Mouse (Mus musculus) frontal cortex, postnatal 14 days (tissue): ENCODE measurements at regions not wholly inside any gene's neighbourhood (a gene's known extent, or its start where the extent isn't known, plus 50 kb on each side); places are given as distances from the start of the nearest gene placed in this dataset.

ENCODE experiments used
- DNase-seq, 2 experiments: peaks; one replicate each; pipeline ENCODE4 v3.0.0; 2022; ENCODE audit warnings: low spot score in 2 of 2

GRCm38 (mm10) chr13:78717686-78718431, 518.3 kb upstream of the Nr2f1 start:
- DNase-seq = no peak

- no peak for DNase-seq
Observed at GRCm38 (mm10) chr13:78717159-78717558, 517.6 kb upstream of the Nr2f1 start.

- no peak for DNase-seq
Observed at GRCm38 (mm10) chr13:78704693-78705092, 505.1 kb upstream of the Nr2f1 start.

- DNase-seq = peak in 1 of 2 experiments; percentile 3
Observed at GRCm38 (mm10) chr13:78697814-78698519, 498.4 kb upstream of the Nr2f1 start.

GRCm38 (mm10) chr13:78679255-78679895, 479.8 kb upstream of the Nr2f1 start:
- no peak for DNase-seq

- no peak for DNase-seq
Observed at GRCm38 (mm10) chr13:78678241-78678640, 478.7 kb upstream of the Nr2f1 start.

GRCm38 (mm10) chr13:78658285-78658684, 458.7 kb upstream of the Nr2f1 start:
- peak in 1 of 2 experiments; percentile 27 for DNase-seq

- DNase-seq = no peak
Observed at GRCm38 (mm10) chr13:78656766-78657165, 457.2 kb upstream of the Nr2f1 start.

- DNase-seq = no peak
Observed at GRCm38 (mm10) chr13:78656196-78656595, 456.6 kb upstream of the Nr2f1 start.

- no peak for DNase-seq
Observed at GRCm38 (mm10) chr13:78650824-78651223, 451.3 kb upstream of the Nr2f1 start.

- no peak for DNase-seq
Observed at GRCm38 (mm10) chr13:78644556-78644955, 445.0 kb upstream of the Nr2f1 start.

GRCm38 (mm10) chr13:78643023-78643422, 443.5 kb upstream of the Nr2f1 start:
- DNase-seq = no peak

GRCm38 (mm10) chr13:78642443-78642729, 442.8 kb upstream of the Nr2f1 start:
- no peak for DNase-seq

- DNase-seq = no peak
Observed at GRCm38 (mm10) chr13:78641687-78642442, 442.3 kb upstream of the Nr2f1 start.

GRCm38 (mm10) chr13:78640340-78640739, 440.8 kb upstream of the Nr2f1 start:
- no peak for DNase-seq

- no peak for DNase-seq
Observed at GRCm38 (mm10) chr13:78638462-78638861, 438.9 kb upstream of the Nr2f1 start.

GRCm38 (mm10) chr13:78631609-78632008, 432.1 kb upstream of the Nr2f1 start:
- DNase-seq = no peak

- DNase-seq = no peak
Observed at GRCm38 (mm10) chr13:78629041-78629727, 429.6 kb upstream of the Nr2f1 start.

GRCm38 (mm10) chr13:78623652-78624051, 424.1 kb upstream of the Nr2f1 start:
- no peak for DNase-seq

- no peak for DNase-seq
Observed at GRCm38 (mm10) chr13:78602861-78603211, 403.3 kb upstream of the Nr2f1 start.

GRCm38 (mm10) chr13:78602211-78602860, 402.8 kb upstream of the Nr2f1 start:
- no peak for DNase-seq
